Mouse (Mus musculus) c-Kit-positive CD71-positive TER-119-positive erythroid progenitor cells, embryonic 14.5 days (primary cell): ENCODE measurements around the gene Trpm3.

Experiments used
- DNase-seq: peaks from one replicate; pipeline ENCODE4 v3.0.0-alpha.2; 2013; ENCODE audit warnings: low spot score

The Trpm3 gene

DNA sequence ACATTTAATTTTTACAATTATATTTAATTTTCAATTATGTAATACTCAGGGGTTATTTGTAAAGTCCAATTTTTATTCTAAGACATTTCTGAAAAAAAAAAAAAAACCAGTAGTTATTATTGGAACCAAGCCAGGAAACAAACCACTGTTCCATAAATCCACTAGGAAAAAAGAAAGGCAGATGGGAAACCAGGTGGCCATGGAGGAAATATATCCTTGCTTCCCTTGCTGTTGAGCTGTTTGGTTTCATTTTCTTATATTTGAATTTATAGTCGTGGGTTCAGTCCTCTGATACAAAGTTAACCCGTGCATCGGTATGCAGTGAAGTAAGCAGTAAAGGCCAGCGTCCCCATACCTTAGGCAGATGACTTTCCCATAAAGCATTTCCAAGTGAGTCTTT lies 720.8 kb downstream of the Trpm3 start:
- no peak for DNase-seq

DNA sequence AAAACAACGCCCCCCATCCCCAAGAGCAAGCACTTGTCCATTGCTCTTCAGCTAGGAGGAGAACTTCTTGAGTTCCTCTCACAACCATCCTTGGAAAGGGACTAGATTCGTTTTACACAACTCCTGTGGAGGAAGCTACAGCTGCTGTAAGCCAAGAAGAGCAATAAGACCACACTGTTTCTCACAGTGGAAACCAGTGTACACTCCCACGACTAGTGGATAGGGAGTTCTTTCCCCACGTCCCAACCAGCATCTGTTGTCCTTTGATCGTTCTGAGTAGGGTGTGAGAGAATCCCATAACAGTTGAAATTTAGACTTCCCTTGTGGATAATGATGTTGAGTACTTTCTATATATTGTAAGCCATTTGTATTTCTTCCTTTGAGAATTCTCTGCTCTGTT lies 728.6 kb downstream of the Trpm3 start:
- no peak for DNase-seq

DNA sequence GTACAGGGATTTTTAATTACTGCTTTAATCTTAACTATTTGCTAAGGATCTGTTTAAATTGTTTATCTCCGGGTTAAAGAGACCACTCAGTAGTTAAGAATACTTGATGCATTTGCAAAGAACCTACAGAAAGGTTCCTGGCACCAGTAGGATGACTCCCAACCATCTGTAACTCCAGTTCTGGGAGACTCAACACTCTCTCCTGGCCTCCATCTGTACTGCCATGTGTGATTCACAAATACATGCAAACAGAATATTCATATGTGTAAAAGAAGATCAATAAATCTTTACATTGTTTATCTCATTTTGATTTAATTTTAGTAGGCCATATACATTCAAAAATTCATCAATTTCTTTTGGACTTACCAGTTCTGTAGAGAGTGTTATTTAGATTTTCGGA lies 731.0 kb downstream of the Trpm3 start:
- DNase-seq, result no peak

DNA sequence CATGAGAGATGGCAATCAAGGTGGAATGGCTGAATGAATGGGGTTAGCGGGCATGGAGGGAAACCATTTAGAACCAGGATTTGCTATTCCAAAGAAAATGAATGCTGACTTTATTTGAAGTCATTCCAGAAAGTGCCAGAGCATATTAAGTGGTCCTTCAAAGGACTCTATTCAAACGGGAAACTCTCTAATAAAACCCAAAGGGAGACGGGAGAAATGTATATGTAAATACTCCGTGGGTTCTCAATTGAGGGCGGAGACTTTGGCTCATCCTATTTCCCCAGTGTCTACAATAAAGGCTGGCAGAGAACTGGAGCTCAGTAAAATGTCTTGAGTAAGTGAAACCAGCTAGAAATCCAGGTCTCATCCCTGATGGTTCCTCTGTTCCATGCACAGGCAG lies 733.6 kb downstream of the Trpm3 start:
- no peak for DNase-seq

DNA sequence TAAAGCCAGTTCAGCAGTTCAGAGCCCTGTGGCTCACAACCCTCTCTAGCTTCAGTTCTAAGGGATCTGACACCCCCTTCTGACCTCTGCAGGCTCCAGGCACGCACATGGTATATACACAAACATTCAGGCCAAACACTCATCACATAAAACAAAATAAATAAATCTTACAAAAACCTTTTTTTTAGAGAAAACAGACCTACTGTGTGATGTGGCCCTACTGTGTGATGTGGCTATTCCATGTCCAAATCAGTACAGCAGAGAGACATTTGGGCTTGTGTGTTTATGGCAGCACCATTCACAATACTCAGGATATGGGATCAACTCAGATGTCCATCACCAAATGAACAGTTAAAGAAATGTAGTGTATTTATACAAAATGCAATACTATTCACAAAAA lies 741.4 kb downstream of the Trpm3 start:
- no peak for DNase-seq

DNA sequence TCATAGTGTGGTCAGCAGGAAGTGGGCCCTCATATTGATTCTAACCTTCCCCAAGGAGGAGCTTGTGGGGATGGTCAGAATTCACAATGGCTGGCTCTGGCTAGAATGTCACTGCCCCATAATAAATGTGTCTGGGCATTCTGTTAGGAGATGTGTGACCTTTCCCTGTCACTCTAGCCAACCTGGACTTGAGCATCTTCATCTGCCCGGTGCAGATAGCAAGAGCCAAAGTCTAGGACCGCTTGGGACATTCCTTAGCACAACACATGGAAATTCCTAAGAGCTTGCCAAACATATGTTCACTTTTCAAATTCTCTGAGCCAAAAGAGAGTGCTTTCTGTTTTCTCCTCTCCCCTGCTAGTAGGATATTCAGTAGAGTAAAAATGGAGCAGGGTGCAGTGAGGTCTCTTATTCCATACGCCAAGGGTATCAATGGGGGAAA lies 743.8 kb downstream of the Trpm3 start:
- DNase-seq, result no peak

DNA sequence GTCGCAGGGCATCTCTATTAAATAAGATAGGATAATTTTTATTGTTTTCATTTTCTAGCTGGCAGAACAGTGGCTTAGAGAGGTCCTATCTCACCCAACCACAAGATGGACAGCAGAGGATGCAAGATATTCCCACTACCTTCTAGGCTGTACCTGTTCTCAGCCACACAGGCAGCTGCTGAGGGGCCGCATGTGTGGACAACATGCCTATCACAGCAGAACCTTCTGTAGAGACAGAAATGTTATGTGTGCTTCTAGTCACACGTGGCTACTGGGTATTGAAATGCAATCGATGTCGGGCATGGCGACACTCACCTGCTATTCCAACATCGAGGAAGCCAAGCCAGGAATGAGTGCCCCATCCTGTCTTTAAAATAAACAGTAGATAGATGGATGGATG lies 744.3 kb downstream of the Trpm3 start:
- DNase-seq, result no peak

DNA sequence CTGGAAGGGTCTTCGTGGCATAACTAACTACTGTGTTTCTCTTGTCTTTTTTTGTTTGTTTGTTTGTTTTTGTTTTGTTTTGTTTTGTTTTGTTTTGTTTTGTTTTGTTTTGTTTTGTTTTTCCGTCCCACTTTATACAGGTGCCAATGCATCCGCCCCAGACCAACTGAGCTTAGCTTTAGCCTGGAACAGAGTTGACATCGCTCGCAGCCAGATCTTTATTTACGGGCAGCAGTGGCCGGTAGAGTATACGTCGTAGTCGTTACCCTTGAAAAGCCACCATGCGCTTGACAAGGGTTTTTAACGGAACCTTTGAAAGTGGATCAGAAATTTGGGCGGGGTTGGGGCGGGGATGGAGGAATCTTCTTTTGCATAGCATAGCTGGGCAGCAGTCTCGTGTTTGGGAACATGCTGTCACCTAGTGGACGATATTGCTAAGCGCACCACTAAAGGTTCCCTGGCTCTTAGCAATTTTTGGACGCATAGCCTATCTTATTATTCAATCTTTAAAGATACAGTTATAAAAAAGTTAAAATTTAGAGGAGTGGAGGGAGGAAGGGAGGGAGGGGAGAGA lies 745.0 kb downstream of the Trpm3 start:
- DNase-seq, result peak; percentile 28

DNA sequence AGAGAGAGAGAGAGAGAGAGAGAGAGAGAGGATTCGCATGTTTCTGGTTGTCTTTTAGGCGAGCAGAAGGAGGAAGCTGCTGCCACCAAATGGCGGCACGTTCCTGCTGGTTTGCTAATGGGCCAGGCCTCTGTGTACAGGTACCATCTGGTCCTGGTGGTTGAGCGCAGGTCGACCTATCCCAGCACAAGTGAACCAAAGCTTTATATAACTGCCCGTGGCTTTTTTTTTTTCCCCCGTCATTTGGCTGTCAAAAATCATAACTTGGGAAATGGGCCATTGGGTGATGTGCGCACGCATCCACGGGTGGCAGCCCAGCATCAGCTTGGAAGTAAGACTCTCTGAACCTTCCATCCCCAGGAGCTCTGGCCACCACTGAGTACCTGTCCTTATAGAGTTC lies 745.5 kb downstream of the Trpm3 start:
- DNase-seq, result no peak

DNA sequence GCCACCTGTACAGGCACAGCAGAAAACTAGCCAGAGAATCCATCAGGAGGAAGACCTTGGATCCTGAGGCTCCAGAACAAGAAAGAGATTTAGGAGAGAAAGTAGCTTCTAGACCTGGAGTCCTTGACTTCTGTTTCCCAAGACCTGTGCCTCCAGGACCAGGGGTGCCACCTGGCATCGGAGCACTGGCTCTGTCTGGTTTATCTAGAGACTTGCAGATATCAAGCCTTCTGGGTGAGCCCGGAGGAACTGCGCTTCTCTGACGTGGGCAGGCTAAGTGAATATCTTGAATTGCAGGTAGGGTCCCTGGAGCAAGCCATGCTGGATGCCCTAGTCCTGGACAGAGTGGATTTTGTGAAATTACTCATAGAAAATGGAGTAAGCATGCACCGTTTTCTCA lies 746.2 kb downstream of the Trpm3 start:
- DNase-seq, result no peak

DNA sequence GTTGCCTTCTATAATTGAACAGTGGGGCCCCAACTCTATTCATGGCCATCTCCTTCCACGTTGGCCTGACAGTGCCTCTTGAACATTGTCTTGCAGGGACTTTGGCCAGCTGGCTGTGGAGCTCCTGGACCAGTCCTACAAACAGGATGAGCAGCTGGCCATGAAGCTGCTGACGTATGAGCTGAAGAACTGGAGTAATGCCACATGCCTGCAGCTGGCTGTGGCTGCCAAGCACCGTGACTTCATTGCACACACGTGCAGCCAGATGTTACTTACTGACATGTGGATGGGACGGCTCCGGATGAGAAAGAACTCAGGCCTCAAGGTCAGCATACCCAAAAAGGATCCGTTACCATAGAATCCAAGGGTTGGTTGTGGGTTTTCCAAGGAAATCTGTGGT lies 763.0 kb downstream of the Trpm3 start:
- DNase-seq, result no peak

DNA sequence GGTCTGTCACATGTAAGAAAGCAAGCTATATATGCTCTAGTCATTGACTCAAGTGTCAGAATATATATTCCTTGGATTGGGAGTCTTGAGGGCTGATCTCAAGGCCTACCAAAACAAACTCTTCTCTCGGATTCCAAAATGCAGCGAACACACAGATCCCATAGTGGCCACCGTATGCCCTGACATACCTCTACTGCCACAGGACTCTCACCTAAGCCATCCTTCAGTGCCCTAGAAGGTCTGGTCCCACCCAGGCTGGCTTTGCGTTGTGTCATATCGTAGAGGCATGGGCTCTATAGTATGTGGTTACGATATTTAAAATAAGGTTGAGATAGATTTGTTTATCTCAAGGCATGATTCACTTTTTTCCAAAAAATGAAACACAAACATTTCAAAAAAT lies 763.5 kb downstream of the Trpm3 start:
- no peak for DNase-seq

DNA sequence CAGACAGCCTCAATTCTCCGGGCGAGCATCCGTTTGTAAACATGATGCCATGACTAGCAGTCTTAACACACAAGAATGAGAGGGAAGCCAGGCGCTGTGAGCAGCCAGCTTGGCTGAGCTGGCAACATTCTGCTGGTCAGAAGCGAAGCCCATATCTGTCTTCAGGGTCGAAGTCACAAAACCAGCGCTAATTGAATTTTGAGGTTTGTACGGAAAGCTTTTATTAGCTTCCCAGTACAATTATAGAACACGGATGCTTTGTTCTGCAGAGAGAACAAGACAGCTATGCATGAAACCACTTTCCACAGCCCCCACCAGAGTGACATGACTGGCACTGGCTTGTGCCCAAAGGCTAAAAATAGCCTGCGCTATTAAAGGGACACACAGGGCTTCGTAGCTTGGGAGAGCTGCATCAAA lies 766.2 kb downstream of the Trpm3 start:
- no peak for DNase-seq

DNA sequence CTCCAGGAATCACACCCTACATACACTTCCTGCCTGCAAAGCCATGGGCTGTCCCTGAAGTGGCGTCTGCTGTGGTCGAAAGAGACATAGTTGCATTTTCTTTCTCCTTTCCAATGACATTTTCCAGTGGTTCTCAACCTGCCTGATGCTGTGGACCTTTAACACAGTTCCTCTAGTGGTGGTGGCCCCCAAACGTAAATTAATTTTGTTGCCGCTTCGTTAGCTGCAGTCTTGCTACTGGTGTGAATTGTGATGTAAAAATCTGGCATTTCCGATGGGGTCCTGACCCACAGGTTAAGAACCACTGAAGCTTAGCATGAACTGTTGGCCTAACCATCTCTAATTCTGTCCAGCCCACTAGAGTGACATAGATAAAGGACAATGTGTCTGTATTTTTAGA lies 771.8 kb downstream of the Trpm3 start:
- DNase-seq, result no peak

DNA sequence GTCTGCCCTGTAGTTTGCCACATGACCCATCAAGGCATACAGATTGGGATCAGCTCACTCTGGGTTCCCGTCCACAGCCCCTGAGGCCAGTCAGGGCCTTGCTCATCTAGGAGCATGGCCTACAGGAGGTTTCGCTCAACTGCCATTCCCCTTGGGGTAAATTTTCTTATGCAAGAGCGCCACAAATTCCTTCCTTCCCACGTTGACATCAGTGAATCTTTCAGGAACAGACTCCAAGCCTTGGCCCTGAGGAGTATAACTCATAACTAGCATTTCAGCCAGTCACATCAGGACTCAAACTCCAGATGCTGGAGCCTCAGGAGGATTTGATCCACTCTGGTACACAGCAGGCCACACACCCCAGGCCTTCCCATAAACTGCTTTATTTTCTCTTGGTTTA lies 774.1 kb downstream of the Trpm3 start:
- DNase-seq, result no peak

DNA sequence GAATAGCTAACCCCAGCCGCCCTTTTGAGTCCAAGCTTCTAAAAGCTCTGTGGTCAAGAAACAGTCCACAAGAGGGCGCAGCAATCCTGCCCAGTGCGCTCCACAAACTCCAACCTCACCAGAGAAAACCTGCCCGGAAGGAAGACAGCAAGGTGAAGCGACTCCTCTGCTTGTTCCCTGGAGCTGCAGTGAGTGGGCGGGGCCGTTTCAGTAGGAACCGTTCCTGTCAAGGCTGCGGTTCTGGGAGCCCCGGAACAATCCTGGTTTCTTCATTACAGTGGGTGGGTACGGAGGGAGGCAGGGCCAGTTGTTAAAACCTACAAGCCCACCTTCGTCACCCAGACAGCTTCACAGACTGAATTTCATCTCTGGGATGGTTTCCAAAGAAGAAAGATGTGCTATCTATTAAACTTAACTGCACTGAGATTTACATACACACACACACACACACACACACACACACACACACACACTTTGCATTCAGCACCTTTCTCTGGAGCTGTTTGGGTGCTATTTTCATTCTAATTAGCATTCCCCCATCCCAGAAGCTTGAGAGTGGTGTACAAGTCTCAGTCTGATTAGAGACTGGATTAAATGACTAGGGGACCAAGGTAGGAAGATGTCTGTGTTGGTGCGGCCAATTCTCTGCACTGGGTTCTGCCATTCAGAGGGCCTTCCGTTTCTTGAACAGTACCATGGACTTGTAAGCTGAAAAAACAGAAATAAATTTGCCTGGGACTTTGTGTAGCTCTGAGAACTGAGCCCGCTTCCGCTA lies 777.2 kb downstream of the Trpm3 start:
- peak; percentile 40 for DNase-seq

DNA sequence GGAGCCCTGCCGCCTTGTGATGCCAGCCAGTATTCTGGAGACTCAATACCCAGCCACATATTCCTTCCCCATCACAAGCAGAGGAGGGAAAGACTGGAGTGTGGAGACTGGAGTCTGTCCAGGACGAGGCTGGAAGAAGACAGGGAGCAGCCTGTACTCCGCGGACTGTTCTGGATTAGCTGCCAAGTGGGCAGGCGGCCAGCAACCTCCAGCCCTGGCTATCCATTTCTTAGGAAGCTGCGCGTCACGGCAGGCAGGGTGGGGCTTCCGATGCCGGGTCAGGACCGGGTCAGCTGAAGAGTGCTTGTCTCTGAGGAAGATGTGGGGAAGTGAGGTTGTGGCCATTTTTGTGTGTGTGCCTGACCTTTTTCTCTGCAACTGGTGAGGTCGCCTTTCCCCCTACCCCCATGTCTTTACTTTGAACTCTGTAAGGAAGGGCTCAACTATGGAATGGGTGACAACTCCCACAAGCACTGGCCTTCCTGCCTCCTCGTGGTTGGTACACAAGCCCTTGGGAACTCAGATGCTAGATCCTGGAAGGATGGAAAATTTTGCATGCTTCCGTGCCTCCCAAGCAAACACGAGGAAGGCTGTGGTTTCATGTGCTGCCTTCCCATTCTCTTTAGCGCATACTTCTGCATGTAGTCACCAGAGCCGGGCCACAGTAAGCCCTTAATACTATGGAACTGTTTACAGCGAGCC lies 777.9 kb downstream of the Trpm3 start:
- no peak for DNase-seq

DNA sequence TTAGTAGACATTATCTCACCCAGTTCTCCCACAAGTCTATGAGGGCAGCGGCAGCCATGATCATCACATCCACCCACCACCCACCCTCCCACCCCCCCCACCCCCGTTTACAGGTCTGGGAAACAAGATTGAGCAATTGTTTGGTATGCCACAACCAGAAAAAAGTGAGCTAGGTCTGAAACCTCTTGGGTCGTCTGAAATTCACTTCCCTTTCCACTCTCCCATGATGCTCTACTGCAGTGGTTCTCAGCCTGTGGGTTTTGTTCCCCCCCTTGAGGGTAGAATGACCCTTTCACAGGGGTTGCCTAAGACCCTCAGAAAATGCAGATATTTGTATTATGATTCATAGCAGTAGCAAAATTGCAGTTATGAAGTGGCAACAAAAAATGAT lies 778.5 kb downstream of the Trpm3 start:
- DNase-seq, result no peak

DNA sequence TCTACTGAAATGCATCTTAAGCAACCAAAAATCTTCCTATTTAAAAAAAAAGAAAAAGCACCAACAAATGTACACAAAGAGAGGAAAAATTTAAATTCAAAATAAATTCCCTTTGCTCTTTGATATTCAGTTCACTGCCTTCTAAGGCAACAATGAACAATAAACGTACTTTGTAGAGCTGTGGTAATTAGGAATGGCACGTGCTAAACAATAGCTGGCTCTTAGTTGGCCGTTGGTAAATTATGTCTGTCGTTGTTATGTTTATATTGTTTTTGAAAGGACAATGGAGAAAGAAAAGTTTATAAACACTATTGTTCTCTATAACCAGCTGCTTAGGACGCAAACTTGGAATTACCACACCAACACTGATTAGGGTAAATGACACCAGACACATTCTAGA lies 782.1 kb downstream of the Trpm3 start:
- no peak for DNase-seq

DNA sequence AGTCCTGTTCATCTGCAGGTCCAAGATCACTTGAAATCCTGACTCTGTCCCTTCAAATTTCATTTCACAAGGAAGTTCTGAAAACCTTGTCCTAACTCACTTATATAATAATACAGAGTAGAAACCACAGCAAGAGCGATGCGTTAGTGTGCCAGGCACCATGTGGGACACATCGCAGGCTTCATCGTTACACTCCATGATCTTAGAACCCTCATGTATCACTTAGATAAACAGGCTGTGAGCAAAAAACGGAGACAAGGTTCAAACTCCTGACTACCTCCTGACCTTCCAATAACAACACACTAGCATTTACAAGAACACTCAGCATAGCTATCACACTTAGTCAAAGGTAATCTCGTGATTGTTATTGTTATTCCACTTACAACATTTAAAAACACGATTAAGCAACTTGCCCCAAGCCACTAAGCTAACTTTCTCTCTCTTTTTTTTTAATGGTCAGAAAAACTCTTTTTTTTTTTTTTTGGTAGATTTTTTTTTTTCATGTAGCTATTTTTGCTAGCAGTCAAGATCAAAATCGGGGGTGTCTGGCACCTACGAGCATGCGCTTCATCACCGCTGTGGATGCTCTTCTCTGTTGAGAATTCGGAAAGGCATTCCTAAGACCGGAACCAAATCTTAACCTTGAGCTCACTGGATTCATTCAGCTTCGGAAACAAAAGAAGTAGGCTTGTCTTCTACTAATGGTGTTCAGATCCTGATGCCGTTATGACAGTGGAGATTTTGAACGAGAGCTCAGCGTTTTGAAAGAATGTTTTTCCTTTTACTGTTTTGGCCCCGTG lies 784.2 kb downstream of the Trpm3 start:
- no peak for DNase-seq

DNA sequence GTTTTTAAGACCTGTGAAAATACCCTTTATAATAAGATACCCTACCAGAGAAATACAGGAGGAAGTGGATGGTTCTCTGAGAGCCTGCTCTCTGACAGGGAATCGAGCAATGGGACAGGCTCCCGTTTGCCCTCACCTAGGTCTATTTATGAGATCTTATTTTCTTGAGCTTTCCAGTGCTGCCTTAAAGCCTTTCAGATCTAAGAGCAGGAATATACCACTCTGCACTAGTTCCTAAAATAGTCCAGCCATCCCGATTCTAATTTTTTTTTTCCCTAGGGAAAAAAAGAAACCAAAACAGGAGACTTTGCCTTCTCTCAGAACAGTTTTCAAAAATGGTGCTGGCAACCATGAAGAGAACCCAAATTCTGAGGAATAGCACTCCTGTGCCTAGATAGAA lies 786.4 kb downstream of the Trpm3 start:
- no peak for DNase-seq

DNA sequence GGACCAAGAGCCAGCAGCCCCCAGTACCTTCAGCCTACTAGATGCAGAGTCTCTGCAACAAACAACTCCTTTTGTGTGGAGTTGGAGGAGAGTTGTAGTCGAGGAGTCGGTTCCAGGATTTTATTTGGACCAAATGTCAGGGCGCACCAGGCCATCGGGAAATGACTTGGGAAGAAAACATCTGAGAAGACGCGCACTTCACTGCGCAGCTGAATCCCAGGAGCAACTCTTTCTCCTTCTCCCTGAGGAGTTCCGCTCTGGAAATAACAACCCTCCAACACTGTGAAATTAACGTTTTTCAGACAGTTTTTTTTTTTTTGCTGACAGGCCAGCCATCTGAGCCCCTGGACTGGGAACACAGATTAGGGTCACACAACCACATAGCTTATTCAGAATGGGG lies 787.9 kb downstream of the Trpm3 start:
- no peak for DNase-seq

DNA sequence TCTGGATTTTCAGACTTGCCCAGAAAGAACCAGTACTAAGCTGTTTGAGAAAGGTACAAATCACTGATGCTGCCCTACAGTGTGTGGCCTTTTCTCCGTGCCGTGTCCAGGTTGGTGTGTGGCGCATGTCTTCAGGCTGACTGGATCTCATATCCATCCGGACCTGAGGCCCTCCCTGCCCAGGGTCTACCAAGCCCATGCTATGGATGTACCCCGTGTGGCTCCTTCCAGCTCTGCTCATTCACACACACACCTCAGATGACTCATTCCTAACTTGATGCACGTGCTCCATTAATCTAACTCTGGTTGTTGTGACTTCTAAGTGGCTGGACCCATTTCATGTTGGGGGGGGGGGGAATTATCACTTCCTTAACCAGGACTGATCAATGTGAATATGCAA lies 789.5 kb downstream of the Trpm3 start:
- no peak for DNase-seq
